Mouse (Mus musculus) layer of hippocampus, postnatal 10 days (tissue): ENCODE data around the gene Stk19. TPM values are rescaled to one million over a fixed set of nuclear protein-coding genes. Genes with fewer than 3 reads are reported as not detected.

ENCODE experiments used
- DNase-seq, 2 experiments: peaks; one replicate each; pipeline ENCODE4 v3.0.0; 2021; ENCODE audit warnings: low spot score in 2 of 2
- long read RNA-seq: library from polyadenylated mRNA; stranded (forward); transcript quantifications from one replicate; pipeline ENCODE4 v2.0.0, GENCODE M21; 2023
- total RNA-seq, 2 experiments: library from RNA; stranded (reverse); gene quantifications; 2 replicates each; pipeline ENCODE4 v1.2.3; 2021

Stk19 gene
- 10 to 100 TPM; 63.6 to 64.2 TPM for total RNA-seq
- long read RNA-seq, transcript Stk19-201 (7 exons, 1,120 nt): major isoform, 17 of 59 reads
- long read RNA-seq, partial matches to known transcripts: 30 of 59 reads
- long read RNA-seq, other reads (novel, unspliced or antisense): 11 of 59 reads

DNA sequence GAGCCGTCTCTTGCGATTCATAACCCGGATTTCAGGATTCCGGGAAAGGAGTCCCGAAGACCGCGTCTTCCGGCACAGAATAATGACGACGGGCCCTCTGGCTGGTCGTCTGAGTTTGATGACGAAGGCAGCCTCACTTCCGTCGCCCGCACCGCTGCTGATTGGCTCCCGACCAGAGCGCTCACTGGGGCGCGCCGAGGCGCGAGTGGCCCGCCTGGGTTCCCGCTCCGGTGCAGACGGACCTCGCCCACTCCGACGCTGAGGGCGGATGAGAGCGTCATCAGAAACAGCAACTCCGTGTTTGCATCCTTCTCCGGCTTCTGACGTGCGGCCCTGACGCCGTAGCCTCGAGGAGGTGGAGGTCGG, at the start of gene Stk19, which contains the start of gene Dxo:
Gene Stk19, minus strand, starts transcription at position 90 of the 366 bp plus-strand sequence.
Gene Dxo, plus strand, starts transcription at position 164 of the 366 bp plus-strand sequence.
- peak; percentile 97 for DNase-seq

GRCm38 (mm10) chr17:34885615-34886014, 48.9 kb upstream of the Stk19 start:
- DNase-seq: no peak

- no peak for DNase-seq
Measured at GRCm38 (mm10) chr17:34884704-34885103, 48.0 kb upstream of the Stk19 start.

DNA sequence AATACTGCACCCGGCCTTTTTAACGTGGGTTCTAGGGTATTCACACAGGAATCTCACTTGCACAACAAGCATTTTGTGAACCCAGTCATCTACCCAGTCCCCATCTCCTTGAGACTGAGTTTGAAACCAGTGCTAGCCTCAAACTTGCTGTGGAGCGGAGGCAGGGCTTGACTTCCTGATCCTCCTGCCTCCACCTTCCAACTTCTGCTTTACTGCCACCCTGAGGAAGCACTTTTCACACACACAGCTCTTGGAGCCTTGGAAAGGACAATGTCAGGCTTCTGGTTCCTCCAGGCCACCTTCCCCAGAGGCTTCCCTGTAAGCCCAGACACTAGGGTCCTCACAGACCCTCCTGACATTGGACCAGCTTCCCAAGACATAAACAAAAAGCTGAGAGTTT, 46.6 kb upstream of the Stk19 start:
- DNase-seq: no peak

DNA sequence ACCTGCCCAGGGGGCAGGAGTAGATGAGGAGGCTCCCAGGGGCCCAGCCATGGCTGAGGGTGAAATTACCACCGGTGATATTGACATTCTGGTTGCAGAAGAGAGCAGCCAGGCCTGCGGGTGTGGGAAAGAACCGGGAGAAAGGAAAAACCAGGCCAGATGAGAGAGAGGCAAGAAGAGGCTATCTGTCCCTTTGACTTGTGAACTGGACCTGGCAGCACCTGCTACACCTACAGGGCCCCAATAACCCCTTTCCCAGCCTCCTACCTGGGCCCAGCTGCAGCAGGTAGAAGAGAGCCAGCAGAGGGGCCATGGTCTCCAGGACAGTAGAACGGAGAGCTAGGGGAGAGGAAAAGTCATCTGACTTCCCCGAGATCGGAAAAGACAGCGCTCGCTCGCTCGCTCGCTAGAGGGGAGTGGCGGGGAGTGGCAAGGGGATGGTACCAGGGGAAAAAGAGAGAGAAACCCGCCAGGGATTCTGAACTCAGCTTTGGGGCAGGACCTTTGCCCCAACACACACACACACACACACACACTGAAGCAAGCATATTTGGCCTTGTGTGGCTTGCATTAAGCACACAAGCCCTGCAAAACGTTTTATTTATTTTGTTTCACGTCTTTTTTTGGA, 45.1 kb upstream of the Stk19 start, which contains the start of gene Gm20547:
Gene Gm20547, minus strand, starts transcription at position 360 of the 628 bp plus-strand sequence.
- no peak for DNase-seq

DNA sequence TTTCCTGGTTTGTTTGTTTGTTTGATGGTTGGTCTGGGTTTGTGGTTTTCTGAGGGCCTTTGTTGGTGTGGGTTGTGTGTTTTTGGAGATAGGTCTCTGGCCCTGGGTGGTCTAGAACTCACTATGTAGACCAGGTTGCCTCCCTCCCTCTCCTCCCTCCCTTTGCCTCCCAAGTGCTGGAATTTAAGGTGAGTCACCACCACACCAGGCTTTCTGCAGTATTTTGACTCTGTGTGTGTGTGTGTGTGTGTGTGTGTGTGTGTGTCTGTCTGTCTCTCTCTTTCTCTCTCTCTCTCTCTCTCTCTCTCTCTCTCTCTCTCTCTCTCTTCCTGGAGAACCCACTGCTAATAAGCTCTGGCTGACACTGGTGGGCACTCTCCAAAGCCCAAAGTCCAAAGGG, 44.4 kb upstream of the Stk19 start:
- DNase-seq: no peak

- no peak for DNase-seq
Measured at GRCm38 (mm10) chr17:34879336-34879879, 42.7 kb upstream of the Stk19 start, which contains the start of gene Zbtb12. TSS of gene Zbtb12 (plus strand) at chr17:34879483.

GRCm38 (mm10) chr17:34874321-34874720, 37.6 kb upstream of the Stk19 start:
- DNase-seq: no peak

DNA sequence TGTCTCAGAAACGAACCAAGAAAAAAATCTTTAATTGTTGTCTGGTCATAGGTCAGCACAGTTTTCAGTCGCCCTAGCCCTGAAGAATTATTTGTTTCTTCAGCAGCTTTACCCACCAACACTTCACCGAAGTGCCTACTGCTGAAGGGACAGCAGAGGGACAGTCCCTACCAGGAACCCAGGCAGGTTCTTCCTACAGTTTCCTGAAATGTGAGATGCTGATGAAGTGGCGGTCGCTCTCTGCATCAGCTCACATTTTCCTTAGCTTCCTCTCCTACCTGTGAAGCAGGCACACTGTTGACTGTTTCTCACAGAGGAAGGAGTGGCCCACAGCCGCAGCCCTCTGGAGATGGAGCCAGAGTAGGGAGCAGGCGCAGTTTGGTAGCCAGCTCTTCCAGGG, 29.2 kb upstream of the Stk19 start:
- DNase-seq: no peak

DNA sequence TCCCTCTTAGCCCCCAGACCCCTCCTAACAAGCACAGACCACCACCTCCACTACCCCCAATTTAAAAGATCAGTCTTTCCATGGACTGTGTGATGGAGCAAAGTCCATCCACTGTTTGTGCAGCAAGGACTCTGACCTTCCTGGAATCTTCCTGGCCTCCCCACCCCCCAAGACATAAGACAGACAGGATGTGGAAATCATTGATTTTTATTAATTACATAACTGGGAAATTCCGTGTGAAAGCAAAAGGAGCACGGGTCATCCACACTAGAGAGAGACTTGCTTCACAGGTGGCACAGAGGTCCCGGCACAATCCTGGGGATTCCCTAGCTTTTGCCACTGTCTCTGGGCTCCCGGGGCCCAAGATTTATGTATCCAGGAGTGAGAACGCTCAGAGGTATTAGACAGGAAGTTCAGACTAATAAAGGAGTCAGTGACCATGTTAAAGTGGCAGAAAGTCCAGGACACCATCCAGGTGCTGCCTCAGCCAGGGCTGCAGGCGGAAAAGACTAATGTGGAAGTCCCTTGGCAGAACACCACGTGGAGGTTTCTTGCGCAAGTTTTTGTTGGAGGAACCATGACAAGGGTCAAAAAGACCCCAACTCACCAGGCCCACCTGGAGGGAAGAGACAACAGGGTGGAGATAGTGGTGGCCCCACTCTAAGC, 25.8 kb upstream of the Stk19 start, which contains the start of gene Cfb:
Gene Cfb, minus strand, starts transcription at position 103 of the 666 bp plus-strand sequence.
- no peak for DNase-seq

- DNase-seq: no peak
Measured at GRCm38 (mm10) chr17:34861704-34862415, 25.1 kb upstream of the Stk19 start.

GRCm38 (mm10) chr17:34860514-34860913, 23.8 kb upstream of the Stk19 start:
- no peak for DNase-seq

- DNase-seq: no peak
Measured at GRCm38 (mm10) chr17:34858670-34859069, 21.9 kb upstream of the Stk19 start.

GRCm38 (mm10) chr17:34855825-34856224, 19.1 kb upstream of the Stk19 start:
- DNase-seq: peak; percentile 45 to 64

DNA sequence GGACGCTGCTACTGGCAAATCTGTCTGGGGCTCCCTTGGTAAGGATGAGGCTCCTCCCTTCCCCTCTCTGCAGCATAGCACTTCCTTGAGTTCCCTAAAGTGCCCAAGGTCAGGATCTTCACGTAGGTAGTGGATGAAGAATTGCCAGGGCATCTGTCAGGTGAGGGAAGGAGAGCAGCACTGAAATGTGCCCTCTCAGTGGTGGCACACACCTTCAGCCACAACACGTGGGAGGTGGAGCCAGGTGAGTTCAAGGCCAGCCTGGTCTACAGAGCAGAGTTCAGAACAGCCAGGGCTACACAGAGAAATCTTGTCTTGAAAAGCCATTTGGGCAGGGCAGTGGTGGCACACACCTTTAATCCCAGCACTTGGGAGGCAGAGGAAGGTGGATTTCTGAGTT, 18.0 kb upstream of the Stk19 start:
- no peak for DNase-seq

GRCm38 (mm10) chr17:34853511-34853910, 16.8 kb upstream of the Stk19 start:
- no peak for DNase-seq

- no peak for DNase-seq
Measured at GRCm38 (mm10) chr17:34850517-34851125, 13.9 kb upstream of the Stk19 start.

DNA sequence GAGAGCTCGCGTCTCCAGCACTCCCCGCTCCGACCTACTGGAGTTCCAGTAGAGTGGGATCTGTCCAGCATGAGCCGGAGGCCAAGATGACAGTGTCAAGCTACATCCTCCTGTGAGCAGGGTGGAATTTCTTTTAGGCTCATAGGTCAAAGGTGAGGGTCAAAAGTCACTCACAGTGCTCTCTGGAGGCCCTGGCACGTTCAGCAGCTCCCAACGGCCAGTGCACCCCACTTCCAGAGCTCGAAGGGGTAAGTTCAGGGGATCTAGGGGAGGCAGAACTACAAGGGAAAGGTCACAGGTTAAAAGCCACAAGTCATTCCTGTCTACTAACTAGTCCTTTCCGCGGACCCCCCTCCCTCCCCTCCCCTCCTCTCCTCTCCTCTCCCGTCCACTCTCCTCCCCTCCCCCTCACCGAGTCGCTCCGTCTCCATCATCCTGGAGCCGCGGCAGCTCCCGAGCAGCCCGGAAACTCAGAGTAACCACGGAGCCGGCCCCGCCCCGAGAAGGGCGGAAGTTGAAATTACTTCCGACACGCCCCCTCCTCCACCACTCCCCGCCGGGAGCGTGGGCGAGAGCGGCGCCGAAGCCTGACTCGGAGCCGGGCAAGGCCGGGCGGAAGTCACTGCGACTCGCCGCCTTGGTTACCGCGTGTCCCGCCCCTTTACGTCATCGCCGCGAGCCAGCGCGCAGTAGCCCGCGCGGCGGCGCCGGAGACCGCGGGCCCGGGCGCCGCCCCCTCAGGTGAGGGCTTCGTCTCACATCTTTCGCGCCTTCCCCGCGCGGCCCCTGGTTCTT, 13.2 kb upstream of the Stk19 start, which contains the start of the genes Skiv2l and Nelfe:
Gene Skiv2l, minus strand, starts transcription at position 489 of the 795 bp plus-strand sequence.
Gene Nelfe, plus strand, starts transcription at position 670 of the 795 bp plus-strand sequence.
- peak; percentile 97 to 99 for DNase-seq

DNA sequence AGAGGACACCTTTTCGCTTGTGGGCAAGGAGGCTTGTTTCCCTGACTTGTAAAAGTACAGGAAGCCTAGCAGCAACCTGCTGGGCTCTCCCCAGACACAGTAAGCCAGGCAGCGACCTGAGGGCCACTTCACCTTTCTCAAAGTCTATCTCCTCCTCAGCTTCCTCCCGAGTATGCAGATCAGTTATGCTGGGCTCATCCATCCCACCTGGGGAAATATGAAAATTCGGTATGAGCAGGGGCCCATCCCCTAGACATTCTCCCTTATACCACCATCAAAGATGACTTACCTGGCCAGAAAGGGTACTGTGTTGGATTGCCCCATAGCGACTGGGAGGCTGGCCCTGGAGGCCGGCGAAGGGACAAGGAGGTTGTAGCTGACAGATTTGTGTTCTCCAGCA, 10.9 kb upstream of the Stk19 start:
- DNase-seq: no peak

DNA sequence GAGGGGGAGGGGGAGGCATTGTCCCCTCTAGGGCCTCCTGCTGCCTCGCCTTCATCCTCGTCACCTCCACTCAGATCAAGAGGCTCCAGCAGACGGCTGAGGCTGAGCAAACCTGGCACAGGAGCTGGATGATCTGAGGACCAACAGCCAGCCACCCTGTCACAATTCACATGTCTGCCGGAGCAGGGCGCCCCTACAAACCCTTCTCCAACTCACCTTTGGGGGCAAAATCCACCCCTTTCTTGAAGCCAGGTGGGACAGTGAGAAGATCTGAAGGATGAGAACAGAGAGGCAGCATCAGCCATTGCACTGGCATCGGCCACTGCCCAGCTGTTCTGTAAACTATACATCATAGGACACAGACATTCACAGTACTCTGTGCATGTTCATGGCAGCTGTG, 10.4 kb upstream of the Stk19 start:
- DNase-seq: no peak
